Mouse (Mus musculus) megakaryocyte-erythroid progenitor cell, adult 5-6 weeks (primary cell): ENCODE results near the gene Rnaseh2c. TPM values are rescaled to one million over a fixed set of nuclear protein-coding genes. Genes with fewer than 3 reads are reported as not detected.

Experiments used
- ATAC-seq: replicated peaks from 2 replicates; pipeline ENCODE4 v1.8.0; 2016; ENCODE audit warnings: mild to moderate bottlenecking, inconsistent platforms; ENCODE audit not compliant: severe bottlenecking, poor library complexity, low FRiP score, low TSS enrichment
- total RNA-seq, 2 experiments: library from RNA; stranded (forward) in 1 of 2; stranded (reverse) in 1 of 2; fragments of 200-1000, 215-1000 nt in 1 of 2; fragments of >200 nt in 1 of 2; fragmentation: Nextera tagmentation in 1 of 2; gene quantifications; 2 replicates each; pipeline ENCODE4 v1.2.3; 2014 to 2017

Gene Rnaseh2c
- total RNA-seq, 2 experiments from 2014 or later: 97.8 to 247 TPM

DNA sequence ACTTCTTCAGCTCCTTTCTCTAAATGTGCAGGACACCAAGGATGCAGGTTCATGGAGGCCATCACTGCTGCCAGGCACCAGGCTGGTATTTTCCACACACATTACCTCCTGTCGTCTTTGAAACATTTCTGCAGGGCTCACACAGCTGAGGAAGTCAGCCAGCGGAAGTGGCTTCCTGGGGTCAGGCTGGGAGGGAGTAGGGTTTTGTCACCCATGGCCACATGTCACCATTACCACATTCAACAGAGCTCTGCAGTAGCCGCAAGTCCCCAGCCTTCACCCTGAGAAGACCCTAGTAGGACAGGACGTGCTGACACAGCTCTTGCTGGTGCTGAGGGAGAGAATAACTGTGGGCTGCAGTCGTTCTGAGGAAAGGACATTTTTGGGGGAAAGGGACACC lies 29.8 kb upstream of the Rnaseh2c start:
- ATAC-seq: no peak

DNA sequence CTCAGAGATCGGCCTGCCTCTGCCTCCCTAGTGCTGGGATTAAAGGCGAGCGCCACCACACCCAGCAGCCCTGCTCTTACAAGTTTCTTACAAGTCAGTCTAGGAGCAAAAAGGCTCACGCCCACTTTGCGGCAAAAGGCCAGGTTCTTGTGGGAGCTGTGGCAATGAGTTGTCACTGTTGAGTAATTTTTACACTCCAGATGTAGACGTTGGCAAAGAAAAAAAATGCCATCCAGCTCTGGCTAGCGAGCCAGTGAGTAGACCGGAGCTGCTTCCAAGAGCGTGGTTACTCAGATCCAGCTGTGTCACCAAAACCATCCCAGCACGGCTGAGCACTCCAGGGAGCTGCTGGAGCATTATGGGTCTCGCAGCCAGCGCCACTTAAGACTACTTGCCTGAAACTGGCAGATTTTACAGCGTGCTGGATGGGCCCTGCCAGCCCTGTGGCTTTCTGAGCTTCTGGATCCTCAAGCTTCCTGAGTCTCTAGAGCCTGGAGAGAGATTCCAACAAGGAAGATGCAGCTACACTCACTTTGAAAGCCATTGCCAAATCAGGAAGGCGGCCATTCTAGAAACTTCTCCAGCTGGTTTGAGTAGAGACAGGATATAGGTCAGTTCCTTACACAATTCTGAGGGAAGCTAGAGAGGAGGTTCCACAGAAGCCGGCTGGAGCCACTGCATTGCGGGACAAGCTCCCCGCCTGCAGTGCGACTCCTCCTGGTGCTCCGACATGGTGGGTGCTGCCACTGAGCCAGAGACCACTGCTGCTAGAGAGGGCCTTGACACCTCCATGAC lies 29.1 kb upstream of the Rnaseh2c start:
- ATAC-seq: no peak

DNA sequence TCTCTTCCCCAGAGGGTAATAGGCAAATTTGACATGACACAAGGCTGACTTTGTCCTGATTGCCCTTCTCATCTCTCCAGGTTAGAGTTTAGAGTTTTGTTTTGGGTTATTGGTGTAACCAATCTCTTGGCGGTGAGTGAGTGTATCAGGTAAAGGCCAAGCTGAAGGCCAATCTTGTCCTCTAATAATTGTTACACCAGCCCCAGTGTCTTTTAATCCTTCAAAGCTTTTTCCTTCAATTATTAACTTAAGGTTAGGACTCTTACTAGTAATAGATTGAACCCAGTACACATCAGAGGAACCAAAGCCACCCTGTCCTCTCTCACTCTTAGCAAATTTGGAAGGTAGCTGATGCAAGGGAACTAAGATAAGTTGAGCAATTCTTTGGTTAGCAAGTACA lies 26.3 kb upstream of the Rnaseh2c start:
- no peak for ATAC-seq

DNA sequence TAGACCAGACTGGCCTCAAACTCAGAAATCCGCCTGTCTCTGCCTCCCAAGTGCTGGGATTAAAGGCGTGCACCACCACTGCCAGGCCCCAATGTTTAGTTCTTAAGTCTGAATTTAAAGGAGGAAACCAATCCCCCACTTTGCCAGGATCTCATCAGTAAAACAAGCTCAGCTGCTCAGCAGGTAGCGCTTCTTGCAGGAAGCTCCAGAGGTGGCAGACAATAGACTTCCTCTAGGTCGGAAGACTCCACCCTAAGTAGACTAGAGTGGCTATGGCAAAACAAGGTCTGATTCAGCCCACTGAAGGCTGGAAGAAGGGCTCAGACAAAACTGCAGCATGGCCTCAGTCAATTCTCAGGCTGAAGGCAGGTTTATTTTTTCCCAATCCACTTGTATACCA lies 21.7 kb upstream of the Rnaseh2c start:
- no peak for ATAC-seq

DNA sequence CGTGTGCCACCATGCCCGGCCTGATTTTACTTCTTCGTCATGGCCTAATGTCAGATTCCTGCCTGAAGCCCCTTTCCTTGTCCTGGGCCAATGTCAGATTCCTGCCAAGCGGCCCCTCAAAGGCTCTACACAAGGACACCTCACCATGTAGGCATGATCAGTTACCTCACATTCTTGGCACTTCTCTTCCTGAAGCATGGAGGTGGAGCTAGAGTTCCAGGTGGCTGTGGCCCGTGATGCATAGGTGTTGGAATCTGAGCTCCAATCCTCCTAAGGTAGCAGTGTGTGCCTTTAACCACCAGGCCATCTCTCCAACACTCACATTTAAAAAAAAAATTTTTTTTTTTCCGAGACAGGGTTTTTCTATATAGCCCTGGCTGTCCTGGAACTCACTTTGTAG lies 20.9 kb upstream of the Rnaseh2c start:
- no peak for ATAC-seq

DNA sequence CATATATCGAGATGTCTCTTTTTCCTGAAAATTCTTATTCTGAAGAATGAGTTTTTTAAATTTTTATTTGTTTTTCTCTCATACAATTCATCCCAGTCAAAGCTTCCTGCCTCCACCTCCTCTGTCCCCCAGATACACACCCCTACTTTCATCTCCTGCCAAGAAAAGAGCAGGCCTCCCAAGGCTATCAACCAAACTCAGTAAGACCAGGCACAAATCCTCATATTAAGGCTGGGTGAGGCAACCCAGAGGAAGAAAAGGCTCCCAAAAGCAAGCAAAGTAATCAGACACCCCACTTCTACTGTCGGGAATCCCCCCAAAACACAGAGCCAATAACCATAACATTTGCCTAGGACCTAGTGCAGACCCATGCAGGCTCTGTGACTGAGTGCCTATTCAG lies 19.7 kb upstream of the Rnaseh2c start:
- no peak for ATAC-seq

DNA sequence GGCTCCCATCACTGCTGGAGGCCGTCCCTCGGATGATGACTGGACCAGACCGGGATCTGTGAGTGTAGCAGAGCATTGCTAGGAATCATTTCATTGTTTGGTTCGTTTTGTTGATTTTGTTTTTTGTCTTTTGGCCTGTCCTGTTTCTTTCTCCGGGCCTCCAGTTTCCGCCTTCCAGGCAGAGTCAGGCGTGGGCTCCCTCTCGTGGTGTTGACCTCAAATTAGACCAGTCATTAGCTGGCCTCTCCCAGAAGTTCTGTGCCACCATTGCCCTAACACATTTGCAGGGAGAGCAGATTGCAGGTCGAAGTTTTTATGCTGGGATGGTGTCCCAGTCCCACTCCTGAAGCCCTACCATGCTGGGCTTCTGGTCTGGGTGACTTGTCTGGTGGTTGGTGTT lies 12.5 kb upstream of the Rnaseh2c start:
- no peak for ATAC-seq

DNA sequence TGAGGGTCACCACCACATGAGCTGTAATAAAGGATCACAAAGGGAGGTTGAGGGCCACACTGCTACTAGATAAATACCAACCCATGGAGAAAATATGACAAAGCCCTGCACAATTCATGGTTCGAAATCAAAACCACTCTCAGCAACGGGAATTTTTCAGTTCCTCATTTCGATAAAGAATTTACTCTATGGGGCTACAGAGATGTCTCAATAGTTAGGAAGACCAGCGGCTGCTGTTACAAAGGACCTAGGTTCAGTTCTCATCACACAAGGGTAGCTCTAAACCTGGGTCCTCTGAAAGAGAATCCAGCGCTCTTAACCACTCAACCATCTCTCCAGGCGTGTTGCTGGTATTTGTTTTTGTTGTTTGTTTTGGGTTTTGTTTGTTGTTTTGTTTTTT lies 9.8 kb upstream of the Rnaseh2c start:
- no peak for ATAC-seq

DNA sequence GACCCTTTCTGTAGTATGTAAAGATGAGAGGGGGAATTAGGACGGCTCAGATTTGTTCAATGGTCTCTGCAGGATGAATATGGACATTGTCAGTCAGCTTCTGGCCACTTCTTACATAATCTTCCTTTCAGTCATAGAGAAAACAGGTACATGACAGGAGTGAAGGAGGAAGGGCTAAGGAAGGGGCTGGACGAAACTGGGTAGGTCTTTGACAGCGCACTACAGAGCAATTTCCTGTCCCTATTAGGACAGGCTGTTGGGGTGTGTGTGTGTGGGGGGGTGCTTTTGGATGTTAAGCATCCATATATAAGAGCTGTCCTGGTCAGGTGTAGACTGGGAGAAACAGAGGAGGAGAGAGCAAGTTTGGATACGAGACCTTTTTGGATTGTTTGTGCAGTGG lies 2.4 kb upstream of the Rnaseh2c start:
- ATAC-seq: no peak

DNA sequence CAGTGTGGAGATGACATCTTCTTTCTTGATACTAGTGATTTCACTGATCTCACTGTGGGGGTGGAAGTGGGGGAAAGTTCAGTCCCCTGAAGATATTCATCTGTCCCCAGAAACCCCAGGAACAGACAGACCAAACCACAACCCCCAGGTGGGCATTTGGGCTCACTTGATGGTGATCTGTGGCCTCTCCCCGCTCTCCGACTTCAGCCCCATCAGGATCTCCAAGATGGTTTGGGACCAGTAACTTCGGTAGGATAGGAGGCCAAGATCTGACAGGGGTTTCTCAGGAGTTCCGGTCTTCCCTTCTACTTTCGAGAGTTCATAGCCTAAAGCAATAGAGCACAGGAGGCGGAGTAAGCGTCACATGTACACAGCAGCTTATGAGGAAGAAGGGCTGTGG lies 2.0 kb downstream of the Rnaseh2c start:
- no peak for ATAC-seq

DNA sequence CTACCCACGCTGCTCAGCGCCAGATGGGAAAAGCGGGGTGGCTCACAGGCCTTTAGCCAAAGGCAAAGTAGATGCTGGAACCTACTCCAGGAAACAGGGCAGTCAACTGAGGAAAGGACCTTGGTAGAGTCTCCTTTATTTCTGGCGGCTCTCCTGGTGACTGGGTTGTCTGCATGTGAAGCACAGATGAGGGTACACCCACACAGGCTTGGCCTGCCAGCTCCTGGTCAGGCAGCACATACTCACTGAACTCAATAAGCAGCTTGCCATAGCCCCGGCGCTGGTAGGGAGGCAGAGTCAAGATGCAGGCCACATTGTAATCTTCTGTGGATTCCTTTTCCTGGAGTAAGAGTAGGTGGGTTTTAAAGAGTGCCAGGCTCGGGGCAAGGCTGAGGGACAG lies 3.5 kb downstream of the Rnaseh2c start:
- no peak for ATAC-seq

DNA sequence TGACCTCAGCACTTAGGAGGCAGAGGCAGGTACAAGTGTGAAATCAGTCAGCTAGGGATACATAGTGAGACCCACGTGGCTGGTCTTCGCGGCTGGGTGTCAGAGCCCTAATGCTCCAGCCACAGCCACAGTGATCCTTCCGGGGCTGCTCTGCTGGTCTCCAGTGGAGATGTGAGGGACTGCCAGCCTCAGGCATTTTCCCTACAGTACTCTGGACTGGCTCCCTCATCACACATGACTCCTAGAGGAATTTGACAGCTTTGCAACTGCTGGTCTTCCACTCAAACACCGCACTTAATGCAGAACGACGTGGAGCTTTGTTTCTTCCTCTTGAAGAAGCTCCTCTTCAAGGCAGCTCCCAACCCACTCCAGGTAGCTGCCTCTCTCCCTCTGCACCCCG lies 4.5 kb downstream of the Rnaseh2c start:
- ATAC-seq: no peak

DNA sequence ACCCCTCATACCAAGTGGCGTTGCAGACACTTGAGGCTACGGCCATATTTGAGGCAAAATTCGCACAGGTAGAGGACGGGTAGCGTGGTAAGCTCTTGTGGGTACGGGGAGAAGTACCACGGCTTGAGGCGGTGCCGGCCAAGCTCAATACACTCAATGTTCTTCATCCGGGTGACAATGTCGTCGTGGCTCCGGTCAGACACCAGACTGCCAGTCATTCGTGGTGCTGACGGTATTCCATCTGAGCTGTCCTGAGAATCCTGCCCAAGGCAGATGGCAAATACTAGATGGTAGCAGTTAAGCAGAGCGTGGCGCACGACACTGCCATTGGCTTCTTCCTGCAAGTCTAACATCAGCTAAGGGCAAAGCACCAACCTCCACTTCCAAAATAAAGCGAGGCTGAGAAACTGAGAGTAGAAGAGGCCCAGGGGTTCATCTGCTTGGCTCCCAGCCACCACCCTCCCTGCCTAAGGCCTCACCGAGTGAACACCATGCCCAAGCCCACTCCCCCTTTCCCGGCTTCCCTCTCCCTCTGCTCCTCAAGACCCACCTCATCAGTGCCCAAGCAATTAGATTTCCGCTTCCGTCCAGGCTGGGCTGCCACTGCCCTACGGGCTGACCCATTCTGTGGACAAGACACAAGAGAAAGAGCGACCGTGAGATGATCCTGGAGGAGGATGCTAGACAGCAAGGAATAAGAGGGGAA lies 6.2 kb downstream of the Rnaseh2c start:
- ATAC-seq: no peak

DNA sequence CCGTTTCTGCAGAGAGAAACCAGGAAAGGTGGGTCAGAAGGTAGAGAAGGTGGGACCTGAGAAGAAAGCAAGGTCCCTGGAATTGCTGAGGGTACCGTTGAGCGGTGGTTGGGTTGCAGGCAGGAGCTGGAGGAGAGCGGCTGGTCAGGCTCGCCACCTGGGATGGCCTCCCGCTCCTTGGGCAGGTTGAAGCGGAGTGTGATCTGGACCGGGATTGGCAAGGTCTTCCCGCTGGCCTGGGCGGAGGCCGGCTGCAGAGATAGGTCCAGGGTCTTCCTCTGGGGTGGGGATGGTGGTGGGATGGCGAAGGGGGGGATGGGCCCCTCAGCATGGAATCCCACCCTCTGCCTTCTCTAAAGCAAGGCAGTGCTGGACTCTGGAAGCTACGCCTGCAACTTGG lies 7.0 kb downstream of the Rnaseh2c start:
- no peak for ATAC-seq

DNA sequence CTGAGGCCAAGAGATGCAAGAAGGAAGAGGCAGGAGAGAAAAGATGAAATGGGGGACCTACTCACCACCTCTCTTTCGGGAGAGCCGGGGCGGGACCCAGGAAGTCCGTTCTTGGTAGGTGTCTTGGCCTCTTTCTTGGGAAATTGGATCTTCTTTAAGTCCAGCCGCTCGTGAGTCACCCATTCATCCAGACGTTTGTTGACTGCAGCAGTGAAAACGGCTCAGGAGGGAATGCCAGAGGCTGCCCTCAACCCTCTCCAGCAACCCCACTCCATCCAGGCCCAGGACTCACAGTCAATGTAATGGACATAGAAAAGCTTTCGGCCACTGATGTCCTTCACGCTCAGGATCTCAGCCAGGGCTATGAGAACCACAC lies 7.5 kb downstream of the Rnaseh2c start:
- ATAC-seq: no peak

DNA sequence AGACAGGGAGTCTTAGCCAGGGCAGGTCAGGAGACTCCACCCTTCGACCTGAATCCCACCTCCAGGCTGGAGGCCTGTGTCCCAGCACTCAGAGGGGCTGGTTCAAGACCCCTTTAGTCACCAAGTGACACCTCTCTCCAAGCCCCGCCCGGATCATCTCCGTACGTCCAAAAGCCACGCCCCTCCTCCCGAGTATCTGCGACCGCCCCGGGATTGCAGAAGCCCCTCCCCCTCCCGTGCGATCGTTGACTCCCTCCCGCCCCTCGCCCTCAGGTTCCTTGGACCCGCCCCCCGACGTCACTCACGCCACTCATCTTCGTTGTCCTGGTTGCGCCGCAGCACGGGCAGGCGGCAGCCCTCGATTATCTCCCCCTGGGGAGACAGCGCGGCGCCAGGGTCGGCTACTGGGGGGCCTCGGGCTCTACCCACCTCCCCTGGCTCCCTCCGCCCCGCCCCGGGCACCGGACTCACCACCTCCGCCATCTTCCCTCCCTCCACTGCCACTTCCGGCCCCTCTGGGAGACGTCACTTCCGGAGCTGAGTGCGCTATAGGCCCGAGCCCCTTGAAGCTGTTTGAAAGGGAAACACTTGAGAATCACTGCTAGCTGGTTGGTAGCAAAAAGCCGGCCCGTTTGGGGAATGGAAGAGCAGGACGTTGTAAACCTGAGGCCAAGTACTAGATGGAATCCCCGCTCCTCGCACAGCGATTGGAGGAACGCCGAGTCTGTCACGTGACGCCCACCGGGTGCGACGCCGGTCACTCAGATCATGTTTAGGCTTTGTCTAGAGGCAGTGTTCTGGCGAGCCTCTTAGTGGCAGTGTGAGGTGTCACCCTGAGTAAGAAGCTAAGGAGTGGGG lies 8.1 kb downstream of the Rnaseh2c start, which contains the start of gene Kat5:
Gene Kat5 (minus strand): TSS at position 691 of the 858 bp plus-strand sequence.
- ATAC-seq: peak; percentile 85

DNA sequence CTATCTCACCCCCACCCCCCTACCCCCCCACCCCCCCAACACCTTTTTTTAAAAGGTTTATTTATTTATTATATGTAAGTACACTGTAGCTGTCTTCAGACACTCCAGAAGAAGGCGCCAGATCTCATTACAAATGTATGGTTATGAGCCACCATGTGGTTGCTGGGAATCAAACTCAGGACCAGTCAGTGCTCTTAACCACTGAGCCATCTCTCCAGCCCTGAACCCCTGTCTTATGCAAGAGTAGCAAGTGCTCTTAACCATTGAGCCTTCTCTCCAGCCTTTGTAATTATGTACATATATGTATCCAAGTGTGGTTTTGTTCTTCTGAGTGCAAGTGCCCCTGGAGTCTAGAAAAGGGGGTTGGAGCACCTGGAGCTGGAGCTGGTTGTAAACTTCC lies 10.3 kb downstream of the Rnaseh2c start:
- no peak for ATAC-seq

DNA sequence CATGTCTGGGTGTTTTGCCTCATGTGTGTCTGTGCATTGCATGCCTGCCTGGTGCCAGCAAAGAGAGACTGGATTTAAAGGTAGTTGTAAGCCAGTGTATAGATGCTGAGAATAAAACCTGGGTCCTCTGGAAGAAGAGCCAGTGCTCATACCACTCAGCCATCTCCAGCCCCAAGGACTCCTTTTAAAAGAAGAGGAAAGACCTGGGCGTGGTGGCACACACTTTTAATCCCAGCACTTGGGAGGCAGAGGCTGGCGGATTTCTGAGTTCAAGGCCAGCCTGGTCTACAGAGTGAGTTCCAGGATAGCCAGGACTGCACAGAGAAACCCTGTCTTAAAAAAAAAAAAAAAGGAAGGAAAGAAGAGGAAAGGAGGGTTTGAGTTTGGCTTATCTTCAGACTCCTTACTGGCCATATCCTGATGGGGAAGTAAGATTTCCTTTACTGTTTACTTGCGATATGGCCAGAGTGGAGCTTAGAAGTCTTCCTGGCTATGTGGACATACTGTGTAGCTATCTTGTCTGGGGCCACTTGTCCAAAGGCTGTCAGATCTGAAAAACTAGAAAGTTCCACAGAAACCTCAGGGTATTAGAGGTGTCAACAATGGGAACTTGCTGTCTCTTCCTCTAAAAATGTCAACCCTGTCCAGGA lies 11.2 kb downstream of the Rnaseh2c start:
- no peak for ATAC-seq

DNA sequence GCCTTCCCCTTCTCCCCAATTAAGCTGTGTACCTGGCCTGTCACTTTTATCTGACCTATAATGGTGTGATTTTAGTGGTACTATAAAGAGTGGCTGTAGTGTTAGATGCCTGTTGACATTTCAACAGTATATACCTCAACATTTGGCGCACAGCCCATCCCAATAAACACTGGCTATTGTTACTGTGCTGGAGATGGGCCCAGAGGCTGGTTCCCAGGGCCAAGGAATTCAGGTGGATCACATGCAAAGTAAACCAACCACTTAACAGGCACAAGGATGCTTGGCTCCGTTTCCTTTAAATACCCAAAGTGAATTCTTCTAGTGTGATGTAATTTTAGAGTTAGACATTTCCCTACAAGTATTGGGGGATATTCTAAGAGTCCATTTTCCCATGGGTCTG lies 13.3 kb downstream of the Rnaseh2c start:
- no peak for ATAC-seq

DNA sequence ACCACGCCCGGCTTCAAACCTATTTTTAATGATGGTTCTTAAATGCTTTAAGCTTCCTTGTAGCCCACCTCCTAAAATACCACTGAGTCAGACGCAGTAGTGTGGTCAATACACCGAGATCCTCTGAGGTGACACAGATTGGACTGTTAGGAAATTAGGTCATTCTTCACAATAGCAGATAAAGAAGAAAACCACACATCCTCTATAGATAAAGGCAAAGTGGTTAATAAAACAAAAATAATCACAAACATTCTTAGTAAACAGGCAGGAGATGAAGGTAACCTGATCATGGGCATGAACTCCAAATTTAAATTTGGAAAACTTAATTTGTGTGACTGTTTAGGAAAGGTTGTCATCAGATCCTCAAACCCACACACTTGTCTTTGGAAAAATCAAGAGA lies 18.3 kb downstream of the Rnaseh2c start:
- ATAC-seq: no peak
